Mouse (Mus musculus) CH12.LX (cell line): ENCODE data around the gene Kcnh2.

Experiments used
- CTCF ChIP-seq, 2 experiments: IDR thresholded peaks in 1 of 2; conservative IDR thresholded peaks in 1 of 2; 2 replicates each; pipeline ENCODE4 v1.5.1; 2011 to 2012; ENCODE audit warnings: low read depth in 2 of 2, low read length in 2 of 2, improper control_type of control experiment in 1 of 2, inconsistent platforms in 1 of 2, mild to moderate bottlenecking in 1 of 2, moderate library complexity in 1 of 2
- EP300 ChIP-seq: IDR thresholded peaks from 2 replicates; pipeline ENCODE4 v1.6.1; 2011; ENCODE audit warnings: low read length, improper control_type of control experiment
- MAX ChIP-seq: IDR thresholded peaks from 2 replicates; pipeline ENCODE4 v1.6.1; 2011; ENCODE audit warnings: low read length, improper control_type of control experiment
- NELFE ChIP-seq: IDR thresholded peaks from 2 replicates; pipeline ENCODE4 v1.6.1; 2011; ENCODE audit warnings: low read depth, low read length, improper control_type of control experiment
- POLR2A ChIP-seq: IDR thresholded peaks from 2 replicates; pipeline ENCODE4 v1.6.1; 2011; ENCODE audit warnings: low read depth, mild to moderate bottlenecking, improper control_type of control experiment, low read length
- ZMIZ1 ChIP-seq: IDR thresholded peaks from 2 replicates; pipeline ENCODE4 v1.6.1; 2012; ENCODE audit warnings: low read depth, mild to moderate bottlenecking, inconsistent platforms, low read length, improper control_type of control experiment
- ZNF384 ChIP-seq: IDR thresholded peaks from 2 replicates; pipeline ENCODE4 v1.6.1; 2012; ENCODE audit warnings: low read depth, low read length, improper control_type of control experiment, inconsistent platforms

DNA sequence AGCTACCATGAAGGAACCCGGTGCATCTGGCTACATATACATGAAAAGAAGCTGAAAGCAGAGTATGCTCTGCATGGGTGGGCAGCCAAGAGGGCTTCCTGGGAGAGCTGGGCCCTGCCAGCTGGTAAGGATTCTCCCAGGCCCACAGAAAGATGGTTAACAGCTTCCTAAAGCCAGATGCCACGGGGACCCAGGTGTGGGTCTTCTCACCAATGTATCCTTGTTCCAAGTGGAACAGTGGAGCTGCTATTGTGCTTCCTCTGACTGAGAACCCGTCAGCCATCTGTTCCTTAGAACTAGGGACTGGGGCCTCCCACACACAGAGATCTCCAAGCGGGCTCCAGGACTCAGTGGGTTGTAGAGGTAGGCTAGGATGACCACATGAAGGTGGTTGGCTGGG, 5.4 kb upstream of the Kcnh2 start:
- TF ChIP-seq EP300 (no peak), CTCF (conservative IDR thresholded peaks at IDR 0.05 in 1 of 2, IDR thresholded peaks at IDR 0.05 in 1 of 2; ENCODE audit: low read depth in 2 of 2, low read length in 2 of 2) (no peak), POLR2A (no peak), NELFE (no peak), ZNF384 (no peak), MAX (no peak), ZMIZ1 (no peak)
